Mouse (Mus musculus) kidney, embryonic 16.5 days (tissue): ENCODE data around the gene Cngb1. TPM values are rescaled to one million over a fixed set of nuclear protein-coding genes. Genes with fewer than 3 reads are reported as not detected.
"Not testable (repeated sequence)": the region's sequence is repeated elsewhere in the genome, so short reads cannot be mapped to it uniquely, and the experiment has no call there.

Experiments used
- ATAC-seq: fragments of 200-750 bp; cut with Nextera tagmentation; 2 replicates; pipeline ENCODE4 v1.8.0; 2017; ENCODE audit warnings: moderate TSS enrichment; ENCODE audit not compliant: low FRiP score, low TSS enrichment
- H3K27ac ChIP-seq: fragments of 300-500 bp; sonication (generic); 2 replicates; pipeline ENCODE4 v1.5.1; 2014; ENCODE audit warnings: low read length
- H3K27me3 ChIP-seq: fragments of 300-500 bp; sonication (generic); 2 replicates; pipeline ENCODE4 v1.6.1; 2014; ENCODE audit warnings: low read length, control low read depth, mixed read lengths; ENCODE audit not compliant: insufficient read depth
- H3K36me3 ChIP-seq: fragments of 300-500 bp; sonication (generic); 2 replicates; pipeline ENCODE4 v1.6.1; 2014; ENCODE audit warnings: low read length, control low read depth, mixed read lengths; ENCODE audit not compliant: insufficient read depth
- H3K4me1 ChIP-seq: fragments of 300-500 bp; sonication (generic); 2 replicates; pipeline ENCODE4 v1.6.1; 2014; ENCODE audit warnings: low read length, control low read depth, mixed read lengths; ENCODE audit not compliant: insufficient read depth
- H3K4me2 ChIP-seq: fragments of 300-500 bp; sonication (generic); replicated peaks from 2 replicates; pipeline ENCODE4 v1.6.1; 2014; ENCODE audit warnings: low read depth, low read length
- H3K4me3 ChIP-seq: fragments of 300-500 bp; sonication (generic); 2 replicates; pipeline ENCODE4 v1.5.1; 2014; ENCODE audit warnings: mild to moderate bottlenecking, low read length
- H3K9ac ChIP-seq: fragments of 300-500 bp; sonication (generic); replicated peaks from 2 replicates; pipeline ENCODE4 v1.6.1; 2014; ENCODE audit warnings: low read length
- H3K9me3 ChIP-seq: fragments of 300-500 bp; sonication (generic); 2 replicates; pipeline ENCODE4 v1.6.1; 2016; ENCODE audit warnings: low read length, control low read depth
- WGBS: fragments of 180-500 bp; shearing (Covaris S2); extraction: QIAGEN DNeasy Blood & Tissue Kit; methylation state at CpG from one replicate; pipeline ENCODE4 v1.1.7; 2014; 5-methylcytosine and 5-hydroxymethylcytosine counted together
- polyA plus RNA-seq: library from polyadenylated mRNA; unstranded; fragments of >200 nt; fragmentation: Nextera tagmentation; extraction: Ambion mirVana; gene quantifications from 2 replicates; pipeline ENCODE4 v1.2.1, GENCODE M21; 2015

Cngb1 gene
- polyA plus RNA-seq, 1 experiment from 2014 or later = 0.85 TPM

GRCm38 (mm10) chr8:95235683-95236082 lies 70.7 kb downstream of the Cngb1 start:
- ATAC-seq = peak; percentile 46; the same call in 1 of the 2 replicates
- no peaks in the 10 kb centered on the region for H3K27me3 ChIP-seq

GRCm38 (mm10) chr8:95230086-95230485 lies 76.3 kb downstream of the Cngb1 start:
- peaks cover 11% of the 10 kb centered on the region for H3K4me1 ChIP-seq
- not testable (repeated sequence) for H3K27me3 ChIP-seq, ATAC-seq, H3K36me3 ChIP-seq, H3K9ac ChIP-seq, H3K27ac ChIP-seq, H3K9me3 ChIP-seq, H3K4me2 ChIP-seq, H3K4me3 ChIP-seq
- 88% methylated on average over 9 of the region's 9 CpGs for WGBS

More at GRCm38 (mm10) chr8:95235683-95236082, 70.7 kb downstream of the Cngb1 start:
- H3K36me3 ChIP-seq = no peaks in the 10 kb centered on the region
- 5% methylated on average over 3 of the region's 3 CpGs for WGBS
- no peak overlapping the region for H3K9ac ChIP-seq
- H3K4me1 ChIP-seq = no peaks in the 10 kb centered on the region
- H3K4me3 ChIP-seq = no peak overlapping the region
- no peak overlapping the region for H3K4me2 ChIP-seq
- H3K9me3 ChIP-seq = no peaks in the 10 kb centered on the region
- no peak overlapping the region for H3K27ac ChIP-seq

DNA sequence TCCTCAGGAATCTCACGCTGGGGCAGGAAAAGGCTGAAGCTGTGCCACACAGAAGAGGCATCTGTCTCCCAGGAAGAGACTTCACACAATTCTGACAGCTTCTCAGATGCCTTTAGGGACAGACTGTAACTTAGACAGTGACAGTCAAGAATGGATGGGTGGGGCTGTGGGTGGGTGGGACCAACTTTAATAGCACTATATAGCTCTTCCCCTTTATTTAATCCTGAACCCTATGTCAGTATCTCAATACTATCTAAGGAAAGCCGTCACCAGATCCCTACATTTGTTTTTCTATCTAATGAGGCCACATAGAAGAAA lies 79.3 kb downstream of the Cngb1 start:
- ATAC-seq = no peak; the same call in 1 of the 2 replicates
- WGBS = 27% methylated on average over 2 of the region's 2 CpGs
- Histone ChIP-seq H3K36me3 (no peaks in the 10 kb centered on the region), H3K4me2 (no peak overlapping the region), H3K4me3 (no peak overlapping the region), H3K9me3 (no peaks in the 10 kb centered on the region), H3K4me1 (peaks cover 11% of the 10 kb centered on the region), H3K27me3 (no peaks in the 10 kb centered on the region), H3K27ac (peak overlapping the region; percentile 46; the same call in 1 of the 2 replicates), H3K9ac (no peak overlapping the region)

DNA sequence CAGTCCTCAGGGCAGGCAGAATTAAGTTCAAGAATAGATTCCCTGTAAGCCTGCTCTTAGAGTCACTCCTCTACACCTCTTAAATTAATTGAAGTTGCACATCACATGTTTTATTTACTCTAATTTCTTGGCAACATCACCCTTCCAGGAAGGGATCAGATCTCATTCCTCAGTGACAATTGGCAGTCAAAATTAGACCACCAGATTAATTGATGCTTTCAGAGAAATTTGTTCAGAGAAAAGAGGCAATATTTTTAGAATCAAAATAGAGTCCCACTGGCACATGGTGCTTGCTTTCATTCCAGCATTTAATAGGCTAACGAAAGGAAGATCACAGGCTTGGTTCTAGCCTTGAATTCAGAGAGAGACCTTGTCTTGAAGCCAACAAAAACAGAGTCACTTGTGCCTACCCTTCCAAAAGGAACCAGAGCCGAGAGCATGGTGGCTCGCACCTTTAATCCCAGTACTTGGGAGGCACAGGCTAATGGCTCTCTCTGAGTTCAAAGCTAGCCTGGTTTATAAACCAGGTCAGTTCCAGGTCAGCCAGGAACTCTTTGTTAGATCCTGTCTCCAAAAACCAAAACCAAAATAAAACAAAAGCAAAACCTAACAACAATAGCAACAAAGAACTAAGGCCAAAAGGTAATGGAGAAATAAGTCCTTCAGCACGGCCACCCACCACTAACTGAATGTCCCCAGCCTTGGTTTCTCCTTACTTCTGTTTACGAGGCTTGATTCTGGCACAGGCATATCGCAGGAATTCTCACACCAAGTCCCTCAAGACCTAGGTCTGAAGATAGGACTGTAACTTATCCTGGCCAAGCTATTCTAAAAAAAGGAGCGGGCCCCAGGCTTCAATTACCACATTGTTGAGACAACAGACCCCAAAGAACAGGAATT lies 79.9 kb downstream of the Cngb1 start:
- 38% methylated on average over 7 of the region's 7 CpGs for WGBS
- Histone ChIP-seq H3K27me3 (no peaks in the 10 kb centered on the region), H3K4me3 (no peak overlapping the region), H3K4me2 (no peak overlapping the region), H3K36me3 (no peaks in the 10 kb centered on the region), H3K27ac (peak overlapping the region; percentile 46; the same call in 1 of the 2 replicates), H3K9me3 (no peaks in the 10 kb centered on the region), H3K4me1 (peaks cover 11% of the 10 kb centered on the region), H3K9ac (no peak overlapping the region)
- ATAC-seq = no peak

DNA sequence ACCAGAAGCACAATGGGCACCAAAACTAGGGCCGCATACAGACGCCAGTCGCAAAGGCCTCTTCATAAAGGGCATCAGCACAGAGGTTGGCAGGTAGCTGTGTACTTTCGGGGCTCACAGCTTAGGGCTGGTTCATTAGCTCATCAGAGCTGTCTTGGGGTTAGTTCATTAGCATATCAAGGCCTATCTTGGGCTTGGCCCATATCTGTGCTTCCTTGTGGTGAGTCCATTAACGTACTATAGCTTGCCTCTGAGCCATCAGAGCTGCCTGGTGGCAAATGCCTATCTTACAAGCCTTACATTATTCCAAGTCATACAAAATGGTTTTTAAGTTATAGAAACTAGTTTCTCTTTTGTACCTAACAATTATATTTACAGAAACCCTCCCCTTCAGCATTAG lies 82.4 kb downstream of the Cngb1 start:
- peaks cover 25% of the 10 kb centered on the region for H3K4me1 ChIP-seq
- H3K4me3 ChIP-seq = no peak overlapping the region
- H3K9ac ChIP-seq = no peak overlapping the region
- ATAC-seq = no peak
- WGBS = 86% methylated on average over 5 of the region's 5 CpGs
- H3K4me2 ChIP-seq = no peak overlapping the region
- H3K27ac ChIP-seq = no peak overlapping the region
- no peaks in the 10 kb centered on the region for H3K27me3 ChIP-seq
- H3K9me3 ChIP-seq = no peaks in the 10 kb centered on the region
- H3K36me3 ChIP-seq = no peaks in the 10 kb centered on the region

DNA sequence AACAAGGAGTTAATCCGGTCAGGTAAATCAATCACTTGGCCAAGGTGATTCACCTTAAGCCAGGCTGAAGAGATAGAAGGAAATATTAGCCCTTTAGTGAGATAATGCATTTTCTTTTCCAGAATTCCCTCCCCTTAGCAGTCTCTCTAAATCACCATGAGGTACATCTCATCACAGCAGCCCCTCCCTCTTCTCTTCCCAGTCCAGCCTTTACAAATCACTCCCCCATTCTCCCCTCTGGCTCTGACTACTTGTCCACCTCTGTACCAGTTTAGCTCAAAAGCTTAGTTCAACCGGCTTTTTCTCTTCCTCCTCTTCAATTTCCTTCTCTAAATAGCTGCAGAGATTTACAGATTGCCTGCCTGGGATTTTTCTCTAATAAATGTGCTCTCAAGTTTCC lies 85.3 kb downstream of the Cngb1 start:
- Histone ChIP-seq H3K9ac (no peak overlapping the region), H3K4me3 (no peak overlapping the region), H3K27ac (no peak overlapping the region; the same call in 1 of the 2 replicates), H3K27me3 (no peaks in the 10 kb centered on the region), H3K9me3 (no peaks in the 10 kb centered on the region), H3K4me1 (peaks cover 14% of the 10 kb centered on the region), H3K4me2 (no peak overlapping the region), H3K36me3 (no peaks in the 10 kb centered on the region)
- no peak for ATAC-seq
- 24% methylated on average over 2 of the region's 2 CpGs for WGBS

DNA sequence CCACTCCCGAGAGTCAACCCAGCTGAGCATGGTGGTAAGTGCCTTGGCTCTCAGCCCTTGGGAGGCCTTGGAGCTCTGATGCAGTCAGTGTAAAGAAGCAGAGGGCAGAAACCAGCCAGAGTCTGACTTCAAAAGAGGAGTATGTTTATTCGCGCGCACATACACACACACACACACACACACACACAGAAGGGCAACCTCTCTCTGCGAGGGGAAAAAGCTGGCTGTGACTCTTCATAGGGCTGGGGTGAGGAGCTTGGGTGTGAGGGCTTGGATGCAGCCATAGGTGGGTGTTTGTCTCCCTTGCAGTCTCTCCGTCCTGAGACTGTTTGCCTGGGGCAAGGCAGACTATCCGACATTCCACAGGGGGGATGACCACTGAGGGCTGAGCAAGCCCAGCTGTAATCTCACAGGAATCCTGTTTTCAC lies 85.8 kb downstream of the Cngb1 start:
- Histone ChIP-seq H3K4me3 (no peak overlapping the region), H3K27ac (peak overlapping the region; percentile 52; the same call in 1 of the 2 replicates), H3K9me3 (no peaks in the 10 kb centered on the region), H3K36me3 (no peaks in the 10 kb centered on the region), H3K4me2 (no peak overlapping the region), H3K4me1 (peaks cover 14% of the 10 kb centered on the region), H3K27me3 (no peaks in the 10 kb centered on the region), H3K9ac (no peak overlapping the region)
- WGBS = 25% methylated on average over 7 of the region's 7 CpGs
- ATAC-seq = peak; percentile 76; the same call in 1 of the 2 replicates

- no peak for ATAC-seq
- Histone ChIP-seq H3K9me3 (no peaks in the 10 kb centered on the region), H3K4me3 (no peak overlapping the region), H3K27me3 (no peaks in the 10 kb centered on the region), H3K4me1 (peaks cover 14% of the 10 kb centered on the region), H3K4me2 (no peak overlapping the region), H3K9ac (no peak overlapping the region), H3K36me3 (no peaks in the 10 kb centered on the region), H3K27ac (0 out of 2 replicates have a peak overlapping the region, but pooled peaks have one; percentile 52)
- WGBS = 89% methylated on average over 8 of the region's 8 CpGs
These were observed 86.8 kb downstream of the Cngb1 start for GRCm38 (mm10) chr8:95219623-95220022.

DNA sequence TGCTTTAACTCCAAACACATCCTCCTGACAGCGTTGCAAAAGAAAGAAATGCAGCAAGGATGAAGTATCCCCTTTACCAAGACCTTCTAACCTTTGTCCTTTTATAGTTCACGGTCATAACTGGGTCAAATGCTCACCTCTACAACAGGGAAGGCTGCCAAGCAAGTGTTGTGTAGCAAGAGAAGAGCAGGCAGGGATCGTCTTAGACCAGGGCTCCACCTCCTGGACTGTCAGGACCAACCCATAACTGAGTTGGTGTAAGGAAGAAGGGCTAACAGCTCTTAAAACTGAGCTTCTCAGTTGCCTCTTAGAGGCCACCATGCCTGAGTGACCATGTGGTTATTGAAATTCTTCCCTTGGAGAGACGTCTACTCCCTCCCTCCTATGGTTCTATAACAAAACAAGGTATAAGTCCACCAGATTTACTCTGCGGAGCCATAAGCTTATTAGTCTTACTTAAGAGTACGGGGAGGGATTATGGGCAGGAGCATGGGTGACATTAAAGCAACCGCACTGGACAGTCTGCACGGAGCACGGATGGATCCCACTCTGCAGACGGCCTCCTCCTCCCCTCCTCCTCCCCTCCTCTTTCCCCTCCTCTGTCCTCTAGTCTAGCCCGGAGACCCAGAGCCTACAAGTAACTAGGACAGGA lies 90.5 kb downstream of the Cngb1 start:
- H3K9me3 ChIP-seq = no peaks in the 10 kb centered on the region
- H3K27me3 ChIP-seq = no peaks in the 10 kb centered on the region
- H3K4me3 ChIP-seq = no peak overlapping the region
- peaks cover 10% of the 10 kb centered on the region for H3K4me1 ChIP-seq
- peak; percentile 19; the same call in 1 of the 2 replicates for ATAC-seq
- H3K9ac ChIP-seq = no peak overlapping the region
- WGBS = 46% methylated on average over 11 of the region's 11 CpGs
- H3K4me2 ChIP-seq = no peak overlapping the region
- H3K27ac ChIP-seq = no peak overlapping the region
- no peaks in the 10 kb centered on the region for H3K36me3 ChIP-seq

- H3K4me3 ChIP-seq = no peak overlapping the region
- no peaks in the 10 kb centered on the region for H3K27me3 ChIP-seq
- peaks cover 7% of the 10 kb centered on the region; the same call in 1 of the 2 replicates for H3K4me1 ChIP-seq
- no peaks in the 10 kb centered on the region for H3K9me3 ChIP-seq
- no peaks in the 10 kb centered on the region for H3K36me3 ChIP-seq
- peak overlapping the region; percentile 9 for H3K4me2 ChIP-seq
- ATAC-seq = peak; percentile 75
- WGBS = 8% methylated on average over 11 of the region's 11 CpGs
- no peak overlapping the region for H3K9ac ChIP-seq
- no peak overlapping the region for H3K27ac ChIP-seq
These were observed 96.5 kb downstream of the Cngb1 start for GRCm38 (mm10) chr8:95209924-95210323.
